ENCODE assay signal across 8 mouse cellular contexts in genomic region chr11:72489881-72490301, GRCm38 (mm10). TPM values are rescaled to one million over a fixed set of nuclear protein-coding genes. Genes with fewer than 3 reads are reported as not detected.
DNase-seq lines count a peak whose midpoint lies in the region; ATAC-seq and TF ChIP-seq lines count a peak whose summit lies in the region.

Gene Spns2, minus strand, starts transcription at chr11:72489904.

- peak within 1 kb of the TSS; percentile 86 for H3K9ac ChIP-seq in forebrain, embryonic 14.5 days (ENCODE audit: low read length)
- peak within 1 kb of the TSS; percentile 48 for H3K9ac ChIP-seq in liver, postnatal 0 days (replicated peaks)
- peak within 1 kb of the TSS; percentile 95 for H3K9ac ChIP-seq in neural tube, embryonic 14.5 days (replicated peaks; ENCODE audit: low read depth, low read length)

- H3K36me3 ChIP-seq in forebrain, embryonic 14.5 days (ENCODE audit: control insufficient read depth, insufficient read depth, low read length) = no peaks in the 10 kb centered on the region
- no peaks in the 10 kb centered on the region for H3K36me3 ChIP-seq in liver, postnatal 0 days (replicated peaks; ENCODE audit: insufficient read depth, low read length)
- no peaks in the 10 kb centered on the region for H3K36me3 ChIP-seq in neural tube, embryonic 14.5 days (ENCODE audit: control insufficient read depth, insufficient read depth, low read length)
- no peaks in the 10 kb centered on the region for H3K36me3 ChIP-seq in testis, adult 2 months (ENCODE audit: control insufficient read depth, insufficient read depth, low read length)

- H3K9me3 ChIP-seq in forebrain, embryonic 14.5 days (replicated peaks; ENCODE audit: control insufficient read depth, low read length) = no peaks in the 10 kb centered on the region
- H3K9me3 ChIP-seq in liver, postnatal 0 days (ENCODE audit: low read length) = no peaks in the 10 kb centered on the region
- no peaks in the 10 kb centered on the region for H3K9me3 ChIP-seq in neural tube, embryonic 14.5 days (ENCODE audit: control insufficient read depth, low read length)

- WGBS in forebrain, embryonic 14.5 days = under 1% methylated on average over 36 of the region's 42 CpGs
- WGBS in liver, postnatal 0 days (ENCODE audit: insufficient replicate concordance) = 2% methylated on average over 22 of the region's 42 CpGs
- under 1% methylated on average over 40 of the region's 42 CpGs for WGBS in neural tube, embryonic 14.5 days

- H3K27ac ChIP-seq in forebrain, embryonic 14.5 days (ENCODE audit: low read depth, low read length) = peak within 1 kb of the TSS; percentile 82
- peak within 1 kb of the TSS; percentile 5; the same call in 1 of the 2 replicates for H3K27ac ChIP-seq in liver, postnatal 0 days (ENCODE audit: low read depth)
- H3K27ac ChIP-seq in neural tube, embryonic 14.5 days (ENCODE audit: low read depth, low read length) = peak within 1 kb of the TSS; percentile 89
- no peak within 1 kb of the TSS for H3K27ac ChIP-seq in testis, adult 2 months (ENCODE audit: control insufficient read depth, insufficient read depth, low read depth, low read length)

- peaks cover 5% of the 10 kb centered on the region for H3K4me1 ChIP-seq in forebrain, embryonic 14.5 days (ENCODE audit: control insufficient read depth, insufficient read depth, low read length)
- H3K4me1 ChIP-seq in liver, postnatal 0 days (ENCODE audit: insufficient read depth) = peaks cover 25% of the 10 kb centered on the region
- peaks cover 17% of the 10 kb centered on the region for H3K4me1 ChIP-seq in neural tube, embryonic 14.5 days (ENCODE audit: control insufficient read depth, insufficient read depth, low read length)
- H3K4me1 ChIP-seq in testis, adult 2 months (ENCODE audit: control insufficient read depth, insufficient read depth, low read length) = peaks cover 12% of the 10 kb centered on the region

- peak within 1 kb of the TSS; percentile 85 for H3K4me2 ChIP-seq in forebrain, embryonic 14.5 days (ENCODE audit: low read length)
- peak within 1 kb of the TSS; percentile 93 for H3K4me2 ChIP-seq in liver, postnatal 0 days (ENCODE audit: low read depth, low read length)
- peak within 1 kb of the TSS; percentile 76 for H3K4me2 ChIP-seq in neural tube, embryonic 14.5 days (ENCODE audit: low read depth, low read length)

- TF ChIP-seq CTCF in liver, postnatal 0 days (IDR thresholded peaks at IDR 0.05; ENCODE audit: low read depth) = peak; percentile 62
- no peak for TF ChIP-seq CTCF in testis, adult 2 months (IDR thresholded peaks at IDR 0.05; ENCODE audit: control insufficient read depth, insufficient read depth, insufficient replicate concordance, low read depth, low read length)

- TF ChIP-seq EP300 in liver, postnatal 0 days (IDR thresholded peaks at IDR 0.05; ENCODE audit: low read depth) = no peak

- peak within 1 kb of the TSS; percentile 63 for H3K4me3 ChIP-seq in forebrain, embryonic 14.5 days (ENCODE audit: low read depth, low read length)
- H3K4me3 ChIP-seq in liver, postnatal 0 days (ENCODE audit: low read depth, low read length) = peak within 1 kb of the TSS; percentile 49
- peak within 1 kb of the TSS; percentile 73 for H3K4me3 ChIP-seq in neural tube, embryonic 14.5 days (ENCODE audit: low read depth, low read length)
- H3K4me3 ChIP-seq in testis, adult 2 months (ENCODE audit: control insufficient read depth, low read depth, low read length) = peak within 1 kb of the TSS; percentile 69

- peak; percentile 94 for ATAC-seq in forebrain, embryonic 14.5 days
- ATAC-seq in liver, postnatal 0 days = peak; percentile 83
- peak; percentile 90 for ATAC-seq in neural tube, embryonic 14.5 days (ENCODE audit: low read depth)

- DNase-seq in B cell, adult 2 months = peak; percentile 94 to 95
- DNase-seq in c-Kit-positive CD71-negative TER-119-negative erythroid progenitor cells, embryonic 14.5 days (ENCODE audit: low read depth) = peak; percentile 81
- peak; percentile 94 for DNase-seq in forebrain, embryonic 14.5 days (ENCODE audit: low spot score)
- peak; percentile 91 to 93 for DNase-seq in heart, postnatal 10 days
- DNase-seq in layer of hippocampus, adult 11-12 months (ENCODE audit: low spot score) = peak; percentile 97
- peak; percentile 88 for DNase-seq in liver, postnatal 0 days

- intact Hi-C loops in heart, postnatal 10 days (cut with DNase I) = loop anchor here (1.0 to 2.0 kb wide), 3 partner anchors 21 to 75 kb away; no protein-coding TSS in a partner anchor

- peak; percentile 34; the same call in 1 of the 2 replicates for TF ChIP-seq POLR2A in testis, adult 2 months (IDR thresholded peaks at IDR 0.05; ENCODE audit: control insufficient read depth, low read depth, low read length)

- H3K27me3 ChIP-seq in forebrain, embryonic 14.5 days (replicated peaks; ENCODE audit: control insufficient read depth, insufficient read depth, low read length) = peaks cover 2% of the 10 kb centered on the region; the same call in 1 of the 2 replicates
- peaks cover 23% of the 10 kb centered on the region for H3K27me3 ChIP-seq in liver, postnatal 0 days (ENCODE audit: insufficient read depth, low read length)
- H3K27me3 ChIP-seq in neural tube, embryonic 14.5 days (ENCODE audit: control insufficient read depth, insufficient read depth, low read length) = no peaks in the 10 kb centered on the region
- H3K27me3 ChIP-seq in testis, adult 2 months (ENCODE audit: control insufficient read depth, insufficient read depth, low read length) = no peaks in the 10 kb centered on the region

RNA-seq across cellular contexts. Expression of gene Spns2, which starts in this region (rescaled TPM):
- 4.6 and 5.8 TPM in 2 replicates for polyA plus RNA-seq in forebrain, embryonic 14.5 days (2014; fragmentation: Nextera tagmentation; extraction: Ambion mirVana)
- 10 to 100 TPM; 18.0 to 19.5 TPM for total RNA-seq in heart, postnatal 10 days (2021)
- 4.1 and 4.9 TPM in 2 replicates for polyA plus RNA-seq in liver, postnatal 0 days (2015; fragmentation: Nextera tagmentation; extraction: Ambion mirVana)
- polyA plus RNA-seq in neural tube, embryonic 14.5 days (2014; fragmentation: Nextera tagmentation; extraction: Ambion mirVana) = 12.1 and 15.1 TPM in 2 replicates
- polyA plus RNA-seq in testis, adult 2 months (2012; rRNA removed) = 11.4 and 12.1 TPM in 2 replicates
